Mouse (Mus musculus) layer of hippocampus, adult 2 months (tissue): ENCODE results near the gene Cdh13. TPM values are rescaled to one million over a fixed set of nuclear protein-coding genes. Genes with fewer than 3 reads are reported as not detected.

ENCODE experiments used
- DNase-seq, 2 experiments: peaks; one replicate each; pipeline ENCODE4 v3.0.0; 2022; ENCODE audit warnings: low spot score in 2 of 2
- H3K27ac ChIP-seq: fragments of 200-600 bp; 2 replicates; pipeline ENCODE4 v1.8.1; 2022
- H3K4me3 ChIP-seq: fragments of 200-600 bp; 2 replicates; pipeline ENCODE4 v1.8.1; 2022; ENCODE audit warnings: mild to moderate bottlenecking
- CTCF ChIP-seq: fragments of 200-600 bp; conservative IDR thresholded peaks from 2 replicates; pipeline ENCODE4 v1.8.1; 2022; ENCODE audit warnings: antibody characterized with exemption, mild to moderate bottlenecking, moderate library complexity
- total RNA-seq, 2 experiments: library from RNA; stranded (reverse); gene quantifications; 2 replicates each; pipeline ENCODE4 v1.2.3; 2021

Cdh13 gene
- total RNA-seq, 2 experiments from 2014 or later: 39.3 to 39.9 TPM

DNA sequence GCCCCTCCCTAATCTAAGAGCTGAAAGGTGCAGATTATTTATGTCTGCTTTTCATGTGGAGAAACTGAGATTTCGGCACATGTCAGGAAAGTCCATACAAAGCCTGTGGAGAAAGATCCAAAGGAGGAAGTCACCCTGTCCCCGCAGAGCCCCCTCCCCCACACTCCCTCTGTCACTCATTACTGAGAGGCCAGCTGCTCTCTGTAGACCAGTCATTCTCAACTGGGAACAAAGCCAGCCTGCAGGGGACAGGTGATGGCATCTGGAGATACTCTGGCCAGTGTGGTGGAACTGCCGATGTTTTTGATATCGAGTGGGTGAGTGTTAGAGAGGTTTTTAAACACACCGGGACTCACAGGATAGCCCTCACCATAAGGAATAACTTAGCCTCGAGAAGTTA is 582.8 kb downstream of the Cdh13 start:
- Histone ChIP-seq H3K4me3 (no peak overlapping the region), H3K27ac (no peak overlapping the region)
- TF ChIP-seq CTCF: no peak
- DNase-seq: no peak

DNA sequence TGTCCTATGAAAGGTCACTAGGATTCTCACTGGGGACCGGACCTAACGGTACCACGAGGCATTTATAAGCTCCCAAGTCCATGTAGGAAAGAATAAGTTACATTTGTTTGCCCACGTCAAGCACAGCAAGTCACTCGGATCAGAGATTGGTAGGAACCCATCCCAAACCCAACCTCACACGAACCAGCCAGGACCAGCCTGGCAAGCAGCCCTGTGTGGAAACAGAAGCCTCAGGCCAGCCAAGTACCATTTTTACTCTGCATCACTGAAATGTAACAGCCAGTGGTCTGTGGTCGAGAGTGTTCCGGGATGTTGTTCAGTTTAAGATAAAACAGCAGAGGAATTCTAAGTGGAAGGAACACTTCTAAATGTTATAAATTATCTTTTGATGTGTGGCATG is 587.2 kb downstream of the Cdh13 start:
- Histone ChIP-seq H3K27ac (no peak overlapping the region), H3K4me3 (no peak overlapping the region)
- no peak for TF ChIP-seq CTCF
- DNase-seq: no peak

DNA sequence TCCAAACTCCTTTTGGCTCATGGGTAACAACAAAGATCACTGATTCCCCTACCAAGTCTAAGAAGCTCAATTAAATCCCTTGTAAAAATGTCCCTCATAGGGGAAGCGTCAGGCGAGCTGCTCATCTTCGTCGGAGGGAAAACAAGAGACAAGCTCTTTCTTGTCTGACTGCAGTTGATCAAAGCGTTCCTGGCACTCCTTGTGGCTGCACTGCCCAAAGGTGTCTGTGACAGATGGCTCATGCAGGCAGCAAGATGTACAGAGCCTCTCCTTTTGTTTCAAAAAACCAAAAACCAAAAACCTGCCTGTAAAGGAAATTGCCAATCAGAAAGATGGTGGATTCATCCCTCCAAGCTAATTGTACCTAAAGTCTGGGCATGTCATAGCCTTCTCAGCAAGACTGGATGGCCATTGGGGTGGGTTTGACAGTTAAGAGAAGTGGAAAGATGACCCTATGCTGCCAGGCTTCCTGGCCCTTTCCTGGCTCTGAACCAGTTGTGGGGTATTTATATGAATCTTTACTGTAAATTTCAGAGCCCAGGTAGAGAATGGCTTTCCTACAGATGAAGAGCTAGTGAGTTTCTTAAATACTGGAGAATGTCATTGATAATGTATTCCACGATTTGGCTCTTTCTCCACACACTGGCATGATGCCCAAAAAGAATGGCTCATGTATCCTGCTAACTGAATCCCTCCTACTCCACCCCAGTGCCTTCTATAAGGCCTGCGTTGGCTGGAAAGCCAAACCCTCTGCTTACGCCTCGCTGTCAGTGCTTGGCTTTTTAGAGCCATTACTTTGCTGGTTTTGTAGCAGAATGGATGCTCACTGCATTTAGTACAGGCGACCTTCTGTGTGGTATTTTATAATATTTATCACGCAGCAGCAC is 596.6 kb downstream of the Cdh13 start:
- Histone ChIP-seq H3K27ac (no peak overlapping the region), H3K4me3 (no peak overlapping the region)
- TF ChIP-seq CTCF: no peak
- DNase-seq: peak; percentile 28 to 42

GRCm38 (mm10) chr8:118884296-118884695 is 600.8 kb downstream of the Cdh13 start:
- DNase-seq: no peak
- H3K4me3 ChIP-seq: no peak overlapping the region
- no peak for TF ChIP-seq CTCF

DNA sequence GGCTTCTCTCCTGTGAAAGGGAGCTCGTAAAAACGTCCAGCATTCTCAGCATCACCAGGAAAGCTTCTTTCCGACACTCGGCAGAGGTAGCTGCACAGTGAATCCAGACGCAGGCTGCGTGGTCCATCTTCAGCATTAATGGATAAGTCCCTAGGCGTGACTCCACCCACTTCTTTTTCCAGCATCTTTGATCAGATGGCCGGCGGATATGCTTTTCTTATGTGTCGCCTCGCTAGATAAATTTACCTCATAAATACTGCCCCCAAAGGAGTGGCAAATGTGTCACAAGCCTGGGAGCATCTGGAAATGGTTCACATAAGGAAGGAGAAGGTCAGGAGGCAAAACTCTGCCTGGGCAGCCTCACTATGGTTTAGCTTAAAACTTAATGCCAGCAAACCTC is 601.5 kb downstream of the Cdh13 start:
- H3K27ac ChIP-seq: no peak overlapping the region
- H3K4me3 ChIP-seq: no peak overlapping the region
- TF ChIP-seq CTCF: no peak
- no peak for DNase-seq

More at GRCm38 (mm10) chr8:118884296-118884695, 600.8 kb downstream of the Cdh13 start:
- H3K27ac ChIP-seq: no peak overlapping the region

- peak overlapping the region; percentile 39; the same call in 1 of the 2 replicates for H3K27ac ChIP-seq
- H3K4me3 ChIP-seq: peak overlapping the region; percentile 13; the same call in 1 of the 2 replicates
- no peak for DNase-seq
- no peak for TF ChIP-seq CTCF
Observed at GRCm38 (mm10) chr8:118902402-118902801, 618.9 kb downstream of the Cdh13 start.

DNA sequence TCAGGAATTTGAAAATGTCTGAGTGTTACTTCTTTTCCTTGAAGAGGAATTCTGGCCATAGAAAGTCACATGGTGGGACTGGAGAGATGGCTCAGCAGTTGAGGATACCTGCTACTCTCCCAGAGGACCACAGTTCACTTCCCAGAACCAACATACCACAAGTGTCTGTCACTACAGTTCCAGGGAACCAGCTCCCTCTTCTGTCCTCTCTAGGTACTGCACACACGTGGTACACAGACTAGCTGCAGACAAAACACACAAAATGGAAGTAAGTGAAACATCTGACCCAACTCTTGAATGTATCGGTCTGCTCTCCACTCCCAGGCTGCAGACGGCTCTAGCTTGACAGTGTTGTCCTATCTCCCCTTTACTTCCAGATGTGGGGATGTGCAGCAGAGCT is 633.0 kb downstream of the Cdh13 start:
- peak; percentile 44 for TF ChIP-seq CTCF
- H3K27ac ChIP-seq: no peak overlapping the region
- no peak overlapping the region for H3K4me3 ChIP-seq
- DNase-seq: no peak

- TF ChIP-seq CTCF: no peak
Observed at GRCm38 (mm10) chr8:118937412-118937811, 653.9 kb downstream of the Cdh13 start.

DNA sequence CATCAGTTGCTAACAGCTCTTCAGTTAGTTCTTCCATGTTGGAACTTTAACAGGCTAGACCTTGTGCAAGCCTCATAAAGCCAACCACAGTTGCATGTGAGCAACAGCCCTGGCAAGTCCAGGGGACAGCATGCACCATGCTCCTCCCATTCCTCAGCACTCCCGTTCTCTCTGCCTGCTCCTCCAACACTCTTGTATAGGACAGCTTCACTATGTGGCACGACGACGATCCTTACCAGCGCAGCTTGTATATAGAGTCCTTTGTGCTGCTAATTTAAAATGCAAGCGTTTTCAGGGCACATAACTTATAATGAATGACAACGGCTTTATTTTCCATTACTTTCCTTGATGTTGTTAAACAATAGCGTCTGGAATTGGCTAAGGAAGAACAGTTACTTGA is 654.5 kb downstream of the Cdh13 start:
- DNase-seq: no peak
- TF ChIP-seq CTCF: no peak
- no peak overlapping the region for H3K27ac ChIP-seq
- H3K4me3 ChIP-seq: no peak overlapping the region

More at GRCm38 (mm10) chr8:118937412-118937811, 653.9 kb downstream of the Cdh13 start:
- no peak overlapping the region for H3K27ac ChIP-seq
- H3K4me3 ChIP-seq: no peak overlapping the region
- DNase-seq: no peak

- no peak for TF ChIP-seq CTCF
- peak overlapping the region; percentile 85 for H3K27ac ChIP-seq
- no peak overlapping the region for H3K4me3 ChIP-seq
- DNase-seq: peak; percentile 25 to 66
Observed at GRCm38 (mm10) chr8:118951766-118952741, 668.5 kb downstream of the Cdh13 start.

DNA sequence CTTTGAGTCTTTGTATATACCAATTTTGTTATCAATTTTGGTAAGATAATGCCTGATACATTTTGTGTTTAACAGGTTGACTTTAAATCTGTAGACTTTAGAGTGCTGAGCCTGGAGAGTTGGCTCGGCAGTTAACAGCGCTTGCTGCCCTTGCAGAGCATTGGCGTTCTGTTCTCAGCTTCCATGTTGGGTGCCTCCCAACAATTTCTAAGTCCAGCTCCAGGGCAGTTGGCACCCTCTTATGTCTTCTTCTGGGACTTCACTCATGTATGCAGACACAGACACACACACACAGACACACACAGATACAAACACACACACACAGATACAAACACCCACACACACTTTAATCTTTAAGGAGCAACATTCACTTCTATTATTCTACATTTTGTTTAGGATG is 672.6 kb downstream of the Cdh13 start:
- H3K4me3 ChIP-seq: no peak overlapping the region
- no peak overlapping the region for H3K27ac ChIP-seq
- no peak for TF ChIP-seq CTCF
- no peak for DNase-seq

DNA sequence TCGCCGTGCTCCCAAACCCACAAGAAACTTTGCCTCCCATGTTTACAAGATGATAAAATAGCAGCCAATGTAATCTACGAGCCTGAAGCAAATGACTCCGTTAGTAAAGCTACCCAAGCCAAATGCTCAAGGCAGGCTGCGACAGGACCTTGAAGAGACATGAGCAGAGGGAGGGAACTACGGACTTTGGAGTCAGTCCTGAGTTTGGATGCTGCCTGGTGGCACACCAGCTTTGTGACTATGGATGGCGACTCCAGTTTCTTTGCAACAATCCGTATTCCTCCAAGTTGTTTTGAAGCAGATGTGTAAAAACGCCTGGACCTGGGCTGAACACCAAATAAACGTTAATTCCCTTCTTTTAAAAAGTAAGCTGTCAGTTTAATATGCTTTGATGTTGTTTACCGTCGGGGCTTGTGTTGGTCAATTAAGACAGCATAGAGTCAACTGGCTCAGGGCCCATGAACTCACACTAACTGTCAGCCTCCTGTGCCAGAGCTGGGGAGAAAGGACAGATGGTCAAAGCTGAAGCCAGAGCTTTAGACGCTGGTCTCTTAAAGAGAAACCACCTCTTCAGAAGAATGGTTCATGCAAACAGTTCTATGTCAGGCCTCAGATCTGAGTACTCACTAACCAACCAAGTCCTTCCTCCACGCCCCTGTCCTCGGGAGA is 678.5 kb downstream of the Cdh13 start:
- no peak overlapping the region for H3K27ac ChIP-seq
- DNase-seq: no peak

More for the DNA sequence above, 678.5 kb downstream of the Cdh13 start:
- no peak overlapping the region for H3K4me3 ChIP-seq
- TF ChIP-seq CTCF: no peak
